Mouse (Mus musculus) small intestine, adult 2 months (tissue): Measurements from ENCODE around the gene Tmem129.

Experiments used
- CTCF ChIP-seq: fragments of 200-500 bp; IDR thresholded peaks from 2 replicates; pipeline ENCODE4 v1.5.1; 2012; ENCODE audit warnings: low read depth, mild to moderate bottlenecking, control low read depth, inconsistent platforms, low read length, moderate library complexity, mixed read lengths; ENCODE audit not compliant: insufficient replicate concordance, insufficient read length; ENCODE audit errors: extremely low read depth
- POLR2A ChIP-seq: fragments of 200-500 bp; IDR thresholded peaks from 2 replicates; pipeline ENCODE4 v1.6.1; 2012; ENCODE audit warnings: low read depth, mild to moderate bottlenecking, control low read depth, inconsistent platforms, low read length, moderate library complexity

DNA sequence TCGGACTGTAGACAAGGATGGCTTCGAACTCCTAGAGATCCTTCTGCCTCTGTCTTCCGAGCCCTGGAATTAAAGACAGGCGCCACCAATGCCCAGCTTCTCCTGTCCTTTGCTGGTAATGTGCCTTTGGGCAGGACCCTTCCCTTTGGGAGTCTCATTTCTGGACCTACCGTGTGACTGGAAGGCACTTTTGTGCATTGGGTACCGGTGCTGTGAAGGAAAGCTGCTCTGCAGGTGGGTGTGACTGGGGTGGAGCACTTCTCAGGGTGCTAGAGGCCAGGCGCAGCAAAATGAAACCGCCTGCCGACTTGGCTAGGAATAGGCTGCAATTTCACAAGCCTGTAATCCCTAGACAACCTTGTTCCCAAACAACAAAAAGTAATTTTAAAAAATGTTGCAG, 28.2 kb downstream of the Tmem129 start:
- TF ChIP-seq POLR2A (no peak), CTCF (no peak)
